Mouse (Mus musculus): ENCODE data around the gene Rbak.
"Not testable (repeated sequence)": the region's sequence is repeated elsewhere in the genome, so short reads cannot be mapped to it uniquely, and the experiment has no call there.

Gene Rbak

DNA sequence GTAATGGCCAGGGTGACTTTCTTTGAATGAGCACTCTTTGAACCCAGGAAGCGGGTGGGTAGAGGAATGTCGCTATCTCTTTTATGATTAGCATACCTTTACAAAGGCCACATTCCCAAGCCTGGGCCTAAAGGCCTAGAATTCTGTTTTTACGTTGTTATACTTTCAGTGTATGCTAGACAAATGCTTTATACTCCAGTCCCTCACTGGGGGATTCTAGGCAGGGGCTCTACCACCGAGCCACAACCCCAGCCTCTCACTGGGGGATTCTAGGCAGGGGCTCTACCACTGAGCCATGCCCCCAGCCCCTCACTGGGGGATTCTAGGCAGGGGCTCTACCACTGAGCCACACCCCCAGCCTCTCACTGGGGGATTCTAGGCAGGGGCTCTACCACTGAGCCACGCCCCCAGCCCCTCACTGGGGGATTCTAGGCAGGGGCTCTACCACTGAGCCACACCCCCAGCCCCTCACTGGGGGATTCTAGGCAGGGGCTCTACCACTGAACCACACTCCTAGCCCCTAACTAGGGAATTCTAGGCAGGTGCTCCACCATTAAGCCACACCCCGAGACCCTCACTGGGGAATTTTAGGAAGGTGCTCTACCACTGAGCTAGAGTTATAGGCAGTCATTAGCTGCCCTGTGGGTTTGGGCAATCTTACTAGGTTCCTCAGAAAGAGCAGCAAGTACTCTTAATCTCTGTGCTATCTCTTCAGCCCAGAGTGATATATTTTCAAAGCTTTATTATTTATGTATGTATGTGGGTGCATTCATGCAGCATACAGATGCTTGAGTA is 46.2 kb downstream of the Rbak start:
- not testable (repeated sequence) for DNase-seq

DNA sequence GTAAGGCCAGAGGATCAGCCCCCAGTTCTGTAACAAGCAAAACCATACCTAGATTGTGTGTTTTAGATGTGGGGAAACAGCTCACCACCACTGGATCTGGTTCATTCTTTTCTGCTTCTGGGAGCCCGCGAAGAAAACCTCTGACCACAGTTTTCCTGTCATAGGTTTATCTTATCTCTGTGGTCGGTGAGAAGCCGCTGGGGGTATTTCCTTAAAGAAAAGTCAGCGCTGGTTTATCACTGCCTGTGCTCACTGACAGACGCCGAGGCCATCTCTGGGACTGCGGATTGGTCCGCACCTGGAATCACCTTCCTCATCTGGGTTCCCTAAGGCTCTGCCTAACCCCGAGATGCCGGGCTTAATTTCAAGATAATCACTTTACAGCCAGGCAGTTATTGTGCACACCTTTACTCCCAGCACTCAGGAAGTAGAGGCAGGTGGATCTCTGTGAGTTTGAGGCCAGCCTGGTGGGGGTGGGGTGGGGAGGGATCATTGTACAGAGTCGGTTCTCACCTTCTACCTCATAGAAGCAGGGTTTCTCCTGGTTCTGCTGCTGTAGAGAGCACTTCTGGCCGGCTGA is 47.5 kb downstream of the Rbak start:
- DNase-seq = peak; percentile 7 to 39

DNA sequence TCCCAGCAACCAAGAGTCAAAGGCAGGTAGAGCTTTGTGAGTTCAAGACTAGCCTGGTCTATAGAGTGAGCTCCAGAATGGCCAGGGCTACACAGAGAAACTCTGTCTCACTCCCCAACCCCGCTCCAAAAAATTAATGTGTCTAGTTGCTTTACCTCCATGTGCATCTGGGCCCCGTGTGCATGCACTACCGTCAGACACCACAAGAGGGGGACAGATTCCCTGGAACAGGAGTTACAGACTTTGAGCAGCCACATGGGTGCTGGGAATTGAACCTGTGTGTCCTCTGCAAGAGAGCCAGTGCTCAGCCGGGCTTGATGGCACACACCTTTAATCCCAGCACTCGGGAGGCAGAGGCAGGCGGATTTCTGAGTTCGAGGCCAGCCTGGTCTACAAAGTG is 50.2 kb downstream of the Rbak start:
- DNase-seq = no peak

DNA sequence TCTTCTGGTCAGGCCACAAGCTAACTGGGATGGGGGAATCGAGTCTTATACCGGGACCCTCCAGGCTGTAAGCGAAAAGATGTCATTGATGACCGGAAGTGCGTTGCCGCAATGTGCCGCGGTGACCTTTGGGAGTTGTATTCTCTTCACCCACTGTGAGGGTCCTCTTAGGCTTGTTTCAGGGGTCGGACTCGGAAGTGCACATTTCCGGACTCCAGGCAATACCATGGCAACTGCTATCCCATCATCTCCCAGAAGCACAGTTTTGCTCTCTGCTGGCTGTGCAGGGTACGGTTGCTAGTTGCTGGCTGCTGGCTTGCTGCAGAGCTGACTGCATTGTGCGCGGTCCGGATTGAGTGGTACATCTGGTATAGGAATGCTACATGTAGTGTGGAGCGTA is 51.5 kb downstream of the Rbak start:
- DNase-seq = no peak

DNA sequence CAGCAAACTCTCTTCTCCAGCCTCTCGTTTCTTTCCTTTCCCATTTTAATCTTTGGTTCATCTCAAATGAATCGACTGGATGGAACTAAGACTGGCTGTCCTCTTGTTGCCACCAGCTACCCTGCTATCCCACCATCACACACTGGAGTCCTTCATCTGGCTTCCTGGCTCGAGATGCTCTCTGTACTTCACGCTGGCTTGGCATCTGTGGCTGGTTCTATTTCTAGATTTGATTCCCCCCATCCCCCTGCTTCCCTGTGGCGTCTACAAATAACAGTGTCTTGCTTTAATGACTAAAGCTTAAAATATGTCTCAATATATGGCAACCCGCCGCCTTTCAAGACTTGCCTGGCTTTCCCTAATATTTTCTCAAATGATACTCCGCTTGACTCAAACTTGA is 52.7 kb downstream of the Rbak start:
- no peak for DNase-seq

DNA sequence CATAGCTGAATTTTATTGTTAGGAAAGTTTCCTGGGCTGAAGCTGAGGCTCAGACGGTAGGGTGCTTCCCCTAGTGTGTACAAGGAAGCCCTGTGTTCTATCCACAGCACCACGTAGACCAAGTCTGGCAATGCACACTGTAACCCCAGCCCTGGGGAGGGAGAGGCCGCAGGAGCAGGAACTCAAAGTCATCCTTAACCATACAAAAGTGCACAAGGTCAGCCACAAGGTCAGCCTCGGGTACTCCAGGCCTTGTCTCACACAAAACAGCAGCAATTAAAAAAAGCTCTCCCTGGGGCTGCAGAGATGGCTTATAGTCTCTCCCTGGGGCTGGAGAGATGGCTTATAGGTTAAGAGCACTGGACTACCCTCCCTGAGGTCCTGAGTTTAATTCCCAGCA is 53.7 kb downstream of the Rbak start:
- no peak for DNase-seq

DNA sequence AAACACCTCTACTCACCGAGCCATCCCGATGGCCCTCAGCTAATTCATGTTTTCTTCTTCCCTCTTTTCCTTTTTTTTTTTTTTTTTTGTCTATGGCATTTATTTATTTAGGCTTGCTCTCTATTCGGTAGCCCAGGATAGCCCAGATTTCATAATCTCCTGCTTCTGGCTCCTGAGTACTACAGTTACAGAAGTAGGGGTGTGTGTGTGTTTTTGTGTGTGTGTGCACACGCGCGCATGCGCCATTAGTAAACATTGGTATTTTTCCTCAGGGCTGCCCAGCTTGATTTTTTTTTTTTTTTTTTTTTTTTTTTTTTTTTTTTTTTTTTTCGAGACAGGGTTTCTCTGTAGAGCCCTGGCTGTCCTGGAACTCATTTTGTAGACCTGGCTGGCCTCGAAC is 54.5 kb downstream of the Rbak start:
- DNase-seq = no peak

DNA sequence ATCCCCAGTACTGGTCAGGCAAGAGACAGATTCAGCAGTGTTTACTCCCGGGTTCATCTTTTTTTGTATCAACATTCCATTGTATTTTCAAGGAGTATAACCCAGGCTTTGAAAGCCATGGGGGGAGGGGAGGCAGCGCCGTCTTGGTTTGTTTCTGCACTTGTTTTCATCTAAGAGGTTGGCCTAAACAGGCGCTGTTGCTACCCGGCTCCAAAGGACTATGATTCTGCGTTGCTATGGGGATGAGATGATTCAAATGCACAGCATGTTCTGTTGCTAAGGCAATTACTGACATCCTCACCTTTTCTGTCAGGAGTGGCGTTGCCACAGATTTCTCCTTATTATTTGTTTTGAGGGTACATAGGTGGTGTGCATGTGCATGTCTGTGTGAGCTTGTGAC is 55.0 kb downstream of the Rbak start:
- DNase-seq = no peak

DNA sequence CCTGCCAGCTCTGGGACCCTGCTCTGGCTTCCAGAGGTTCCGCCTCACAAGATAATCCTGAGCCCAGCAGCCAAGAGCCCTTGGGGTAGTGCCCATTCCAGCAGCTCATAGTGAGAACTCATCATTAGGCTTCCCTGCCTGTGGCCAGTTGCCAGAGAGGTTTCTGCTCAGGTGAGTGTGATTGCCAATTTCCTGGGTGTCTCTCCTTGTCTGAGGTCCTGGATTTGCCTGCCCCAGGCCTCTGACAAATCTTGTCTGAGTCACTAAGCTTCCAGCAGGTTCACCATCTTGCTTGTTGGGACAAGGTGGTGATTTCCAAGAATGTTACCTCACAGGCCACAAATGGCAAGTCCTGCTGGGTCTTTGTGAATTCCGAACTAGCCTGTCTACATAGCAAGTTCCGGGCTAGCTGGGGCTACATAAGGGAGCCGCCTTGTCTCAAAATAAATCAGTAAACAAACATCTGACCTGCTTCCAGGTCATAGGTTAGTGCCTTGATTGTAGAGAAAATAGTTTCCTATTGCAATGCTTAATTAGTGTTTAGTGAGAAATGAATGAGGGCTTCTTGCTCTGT is 55.7 kb downstream of the Rbak start:
- no peak for DNase-seq

DNA sequence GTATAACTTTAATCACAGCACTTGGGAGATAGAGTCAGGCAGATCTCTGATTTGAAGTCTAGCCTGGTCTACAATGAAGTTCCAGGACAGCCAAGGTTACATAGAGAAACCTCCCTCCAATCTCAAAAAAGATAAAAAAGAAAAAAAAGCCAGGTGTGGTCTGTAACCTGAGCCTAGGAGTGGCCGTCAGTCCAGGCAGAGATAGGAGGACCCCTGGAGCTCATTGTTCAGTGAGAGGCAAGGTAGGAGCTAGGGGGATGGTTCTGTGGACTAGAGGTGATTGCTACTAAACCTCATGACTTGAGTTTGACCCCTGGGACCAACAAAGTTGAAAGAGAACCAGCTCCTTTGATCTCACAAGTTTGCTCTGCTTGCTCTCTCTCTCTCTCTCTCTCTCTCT is 57.9 kb downstream of the Rbak start:
- DNase-seq = no peak

Data from thymus, adult 18-20 months (tissue).